Mouse (Mus musculus) brain, adult 2 months (tissue): Measurements from ENCODE around the gene Iqgap2.

ENCODE experiments used
- DNase-seq: peaks from one replicate; pipeline ENCODE4 v3.0.0; 2011; ENCODE audit warnings: low read depth, low spot score

Iqgap2 gene

GRCm38 (mm10) chr13:95891491-95891925, at the start of gene Iqgap2:
Gene Iqgap2, minus strand, starts transcription at chr13:95891922.
- DNase-seq = no peak

DNA sequence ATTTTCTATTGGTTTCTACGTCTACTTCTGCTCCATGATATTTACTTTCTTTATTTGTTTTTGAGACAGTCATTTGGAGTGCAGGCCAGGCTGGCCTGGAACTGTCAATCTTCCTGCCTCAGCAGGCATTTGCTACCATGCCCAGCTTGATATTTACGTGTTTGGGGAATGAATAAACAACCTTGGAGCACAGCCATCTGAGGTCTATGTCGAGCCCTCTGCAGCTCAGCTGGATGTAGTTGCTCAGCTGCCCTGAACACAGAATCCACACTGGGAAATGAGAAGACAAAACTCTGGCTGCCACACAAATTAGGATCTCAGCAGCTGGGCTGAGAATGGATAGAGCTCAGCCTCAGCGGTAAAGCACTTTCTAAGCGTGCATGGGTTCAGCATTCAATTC, 49.1 kb upstream of the Iqgap2 start:
- no peak for DNase-seq

DNA sequence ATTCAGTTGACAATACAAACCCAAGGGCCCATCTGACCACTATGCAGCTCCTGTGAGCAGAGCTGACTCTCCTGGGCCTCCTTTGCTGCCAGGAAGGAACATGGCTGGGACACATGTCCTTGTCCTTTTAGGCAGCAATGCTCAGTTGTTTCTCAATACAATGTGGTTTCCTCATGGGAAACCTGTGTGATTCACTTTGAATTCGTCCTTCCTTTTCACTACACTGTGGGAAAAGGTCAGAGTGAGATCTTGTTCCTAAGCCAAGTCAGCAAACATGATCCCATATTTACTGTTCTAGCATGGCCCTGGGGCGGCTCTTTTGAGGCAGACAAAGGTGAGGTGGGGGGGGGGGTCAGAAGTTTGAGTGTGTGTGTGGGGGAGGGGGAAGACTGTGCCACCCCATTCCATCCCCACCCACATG, 32.5 kb upstream of the Iqgap2 start:
- no peak for DNase-seq

DNA sequence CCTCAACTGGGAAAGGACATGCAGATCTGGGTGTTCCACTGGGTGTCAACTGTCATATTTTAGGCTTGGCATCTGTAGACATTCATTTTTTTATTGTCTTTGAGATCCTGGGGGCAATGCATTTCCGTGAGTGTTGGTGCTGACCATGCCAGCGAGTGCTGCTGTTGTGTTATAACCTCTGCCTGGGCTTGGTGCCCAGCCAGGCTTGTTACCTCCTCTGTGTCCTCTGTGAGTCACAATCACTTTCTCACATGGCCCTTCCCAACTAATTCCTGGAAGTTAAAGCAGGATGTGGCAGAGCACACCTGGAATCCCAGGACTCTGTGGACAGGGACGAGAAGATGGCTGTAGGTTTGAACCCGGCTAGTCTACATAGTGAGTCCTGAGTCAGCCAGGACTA, 30.9 kb upstream of the Iqgap2 start:
- DNase-seq = no peak

DNA sequence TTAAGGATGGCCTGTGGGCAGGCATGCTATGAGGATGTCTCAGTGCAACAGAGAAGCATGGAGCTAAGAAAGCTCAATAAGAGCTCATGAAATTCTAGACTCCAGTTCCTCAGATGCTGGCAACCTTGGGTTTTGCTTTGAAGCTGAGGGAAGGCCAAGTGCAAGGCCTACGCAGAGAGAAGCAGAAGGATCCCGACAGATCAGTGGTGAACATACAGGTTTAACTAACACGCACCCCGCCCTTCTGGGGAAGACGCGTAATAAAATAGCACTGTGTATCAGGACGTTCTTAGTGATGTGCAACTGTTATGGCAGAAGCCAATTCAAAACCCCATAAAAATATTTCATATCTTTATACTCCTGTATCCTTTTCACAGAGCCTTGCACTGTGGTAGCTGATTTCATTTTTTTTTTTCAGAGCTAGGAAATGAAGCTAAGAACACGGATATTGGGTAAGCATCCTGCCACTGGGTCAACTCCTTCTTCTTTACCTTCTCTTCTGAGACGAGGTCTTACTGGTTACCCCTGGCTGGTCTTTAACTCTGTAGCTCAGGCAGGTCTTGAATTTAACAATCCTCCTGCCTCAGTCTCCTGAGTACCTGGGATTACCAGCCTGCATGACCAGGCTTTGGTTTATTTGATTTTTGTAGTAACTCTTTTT, 27.0 kb upstream of the Iqgap2 start:
- peak; percentile 36 for DNase-seq

DNA sequence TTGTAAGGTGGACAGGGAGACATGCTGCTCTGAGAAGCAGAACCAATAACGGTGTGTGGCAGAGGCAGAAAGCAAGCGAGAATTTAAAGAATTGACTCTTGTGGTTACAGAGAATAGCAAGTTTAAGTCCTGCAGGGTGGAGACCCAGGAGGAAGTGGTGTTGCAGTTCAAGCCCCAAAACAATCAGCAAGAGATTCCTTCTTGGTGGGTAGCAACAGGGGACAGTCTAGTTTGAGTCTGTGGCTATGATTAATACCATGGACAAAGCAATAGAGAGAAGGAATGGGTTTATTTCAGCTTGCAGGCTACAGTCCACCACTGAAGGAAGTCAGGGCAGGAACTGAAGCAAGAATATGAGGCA, 21.3 kb upstream of the Iqgap2 start:
- DNase-seq = no peak

GRCm38 (mm10) chr13:95912157-95913045, 20.7 kb upstream of the Iqgap2 start:
- DNase-seq = peak; percentile 98

DNA sequence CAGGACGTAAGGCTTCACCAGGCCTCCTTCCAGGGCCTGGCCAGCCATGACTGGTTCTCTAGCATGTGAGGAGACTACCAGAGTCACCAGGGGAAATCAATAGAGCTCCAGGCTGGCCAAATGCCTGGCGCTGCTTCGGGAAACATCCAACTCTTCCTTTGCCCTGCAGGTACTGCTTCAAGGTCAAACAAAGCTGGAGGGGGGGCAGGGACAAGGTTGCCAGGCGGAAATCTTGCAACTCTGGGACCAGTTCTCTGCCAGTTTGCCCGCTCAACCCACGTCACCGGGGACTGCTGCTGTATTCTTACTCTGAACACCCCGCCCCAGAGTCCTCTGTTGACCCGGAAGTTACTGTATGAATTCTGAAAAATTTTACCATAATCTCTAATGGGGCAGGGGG, 18.5 kb upstream of the Iqgap2 start:
- DNase-seq = no peak

GRCm38 (mm10) chr13:95909244-95909643, 17.5 kb upstream of the Iqgap2 start:
- DNase-seq = peak; percentile 58

DNA sequence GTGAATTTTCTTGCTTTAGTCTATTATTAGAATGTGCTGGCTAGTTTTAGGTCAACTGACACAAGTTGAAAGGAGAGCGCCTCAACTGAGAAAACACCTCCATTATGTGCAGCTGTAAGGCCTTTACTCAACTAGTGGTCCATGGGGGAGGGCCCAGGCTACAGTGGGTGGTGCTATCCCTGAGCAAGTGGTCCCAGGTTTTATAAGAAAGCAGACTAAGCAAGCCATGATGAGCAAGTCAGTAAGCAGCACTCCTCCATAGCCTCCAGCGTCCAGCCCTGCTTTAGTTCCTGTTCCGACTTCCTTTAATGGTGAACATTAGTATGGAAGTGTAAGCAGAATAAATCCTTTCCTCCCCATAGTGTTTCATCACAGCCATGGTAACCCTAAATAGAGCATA, 11.0 kb upstream of the Iqgap2 start:
- no peak for DNase-seq

- DNase-seq = no peak
Observed at GRCm38 (mm10) chr13:95899885-95900650, 8.3 kb upstream of the Iqgap2 start.

- DNase-seq = no peak
Observed at GRCm38 (mm10) chr13:95896501-95896900, 4.8 kb upstream of the Iqgap2 start.

- no peak for DNase-seq
Observed at GRCm38 (mm10) chr13:95893166-95893565, 1.4 kb upstream of the Iqgap2 start.

GRCm38 (mm10) chr13:95892611-95893145, 956 bp upstream of the Iqgap2 start:
- DNase-seq = no peak

DNA sequence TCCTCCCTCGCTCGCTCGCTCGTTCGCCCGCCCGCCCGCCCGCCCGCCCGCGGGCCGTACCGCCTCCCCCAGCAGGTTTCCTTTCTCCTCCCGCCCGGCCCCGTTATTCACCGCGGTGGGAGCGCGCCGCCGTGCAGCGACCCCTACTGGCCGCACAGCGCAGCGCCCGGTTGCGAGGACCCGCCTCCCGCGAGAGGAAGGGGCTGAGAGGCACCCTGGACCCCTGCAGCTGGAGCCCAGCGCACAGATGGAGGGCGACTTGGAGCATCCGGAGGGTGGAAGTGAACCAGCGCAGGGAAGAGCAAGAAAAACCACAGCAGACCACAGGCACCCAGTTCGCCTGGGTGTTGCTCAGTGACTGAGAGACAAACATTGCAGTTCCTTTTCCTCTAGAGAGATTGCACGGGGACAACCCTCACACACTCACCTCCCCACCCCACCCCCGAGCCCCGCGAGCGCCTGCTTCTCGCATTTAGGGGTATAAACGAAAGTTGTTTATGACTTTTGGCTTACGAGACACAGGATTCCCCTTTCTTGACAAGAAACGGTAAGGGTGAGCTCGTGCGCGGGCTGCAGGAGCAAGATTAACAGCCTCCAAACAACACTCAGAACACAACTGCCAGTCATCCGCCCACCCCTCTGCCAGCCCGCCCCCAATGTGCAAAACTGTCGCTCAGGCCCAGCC, 346 bp upstream of the Iqgap2 start:
- DNase-seq = peak; percentile 69

GRCm38 (mm10) chr13:95890851-95891471, 761 bp downstream of the Iqgap2 start:
- peak; percentile 54 for DNase-seq

DNA sequence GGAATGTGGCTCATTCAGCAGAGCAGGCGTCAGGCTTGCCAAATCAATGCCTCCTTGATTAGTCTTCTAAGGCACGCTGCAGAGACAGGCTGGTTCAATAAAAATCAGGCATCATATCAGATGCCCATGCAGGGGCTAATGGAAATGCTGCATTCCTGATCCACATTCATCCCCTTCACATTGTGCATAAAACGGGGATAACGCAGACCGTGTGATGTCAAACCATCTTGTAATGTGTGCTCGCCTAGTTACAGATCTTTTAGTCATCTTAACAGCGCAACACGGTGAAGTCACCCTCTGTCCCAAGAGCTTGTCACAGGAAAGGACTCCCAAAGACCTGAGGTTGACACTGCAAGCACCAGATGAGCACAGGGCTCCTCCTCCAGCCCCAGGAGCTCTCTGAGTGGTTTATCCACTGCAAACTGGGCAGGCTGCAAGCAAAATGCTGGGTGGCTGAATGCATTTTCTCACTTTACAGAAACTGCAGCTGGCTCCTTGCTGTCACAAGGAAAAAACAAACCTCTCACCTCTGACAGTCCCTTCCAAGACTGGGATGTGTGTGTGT, 1.7 kb downstream of the Iqgap2 start:
- peak; percentile 53 for DNase-seq

GRCm38 (mm10) chr13:95889366-95889765, 2.4 kb downstream of the Iqgap2 start:
- DNase-seq = no peak

GRCm38 (mm10) chr13:95888621-95889020, 3.1 kb downstream of the Iqgap2 start:
- no peak for DNase-seq

DNA sequence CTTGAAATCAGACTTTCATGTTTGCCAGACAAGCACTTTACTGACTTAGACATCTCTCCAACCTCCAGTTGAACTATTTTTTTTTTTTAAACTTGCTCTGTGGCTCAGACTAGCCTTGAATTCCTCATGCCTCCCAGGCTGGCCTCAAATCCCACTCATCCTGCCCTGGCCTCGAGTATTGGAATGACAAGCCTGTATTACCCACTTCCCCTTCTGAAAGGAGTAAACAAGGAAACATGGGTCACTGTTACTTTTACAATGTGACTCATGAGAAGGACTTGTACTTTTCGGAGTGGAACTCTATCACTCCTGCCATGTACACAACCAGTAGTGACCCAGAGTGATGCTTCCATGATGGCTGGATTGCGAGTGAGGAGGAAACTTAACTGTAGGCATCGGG, 3.6 kb downstream of the Iqgap2 start:
- no peak for DNase-seq

DNA sequence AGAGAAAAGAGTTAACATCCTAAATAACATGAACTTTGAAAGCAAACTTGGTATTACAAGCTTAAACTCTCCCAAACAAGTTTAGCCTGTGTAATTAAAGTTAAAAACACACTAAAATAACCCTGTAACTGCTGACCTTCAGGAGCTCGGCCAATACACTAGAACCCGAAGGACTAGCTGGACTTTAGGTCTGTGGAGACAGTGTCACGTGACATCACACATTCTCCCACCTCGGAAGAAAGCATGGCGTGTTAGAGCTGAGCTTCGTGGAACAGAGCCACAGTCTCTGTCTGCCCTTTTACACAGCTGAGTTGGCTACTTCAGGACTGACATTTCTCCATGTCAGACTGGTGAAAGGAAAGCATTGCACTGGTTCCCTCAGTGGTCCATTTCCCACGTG, 4.3 kb downstream of the Iqgap2 start:
- no peak for DNase-seq
